Mouse (Mus musculus): ENCODE measurements around the gene B4galnt1.

Gene B4galnt1

GRCm38 (mm10) chr10:127208921-127209320, 43.9 kb downstream of the B4galnt1 start:
- DNase-seq (ENCODE audit: extremely low read depth, low read depth) = no peak

DNA sequence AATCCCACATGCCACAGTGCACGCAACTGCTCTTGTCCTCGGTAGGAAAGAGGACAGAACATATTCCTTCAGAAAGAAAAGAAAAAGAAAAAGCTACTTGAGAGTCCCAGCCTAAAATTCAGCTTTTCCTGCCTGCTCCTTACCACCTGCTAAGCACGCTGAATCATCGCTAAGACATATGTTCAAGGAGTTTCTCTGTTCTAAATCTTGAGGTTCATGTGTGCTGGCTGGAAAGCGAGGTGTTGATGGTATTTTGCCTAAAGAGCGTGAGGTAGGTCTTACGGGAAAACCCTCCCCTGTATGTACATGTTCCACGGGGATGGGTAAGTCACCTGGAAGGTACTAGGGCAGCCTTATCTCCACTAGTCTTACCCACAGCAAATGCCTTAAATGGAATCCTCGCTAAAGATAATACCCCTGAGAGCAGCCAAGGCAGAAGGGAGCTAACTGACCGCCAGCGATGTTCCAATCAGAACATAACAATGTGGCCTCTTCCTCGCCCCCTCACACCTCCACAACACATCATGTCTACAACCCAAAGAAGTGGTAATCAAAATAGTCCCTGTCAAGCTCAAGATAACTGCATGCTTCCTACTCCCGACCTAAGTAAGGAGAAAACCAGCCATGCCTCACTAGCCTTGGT, 45.0 kb downstream of the B4galnt1 start:
- no peak for DNase-seq (ENCODE audit: extremely low read depth, low read depth)

GRCm38 (mm10) chr10:127210961-127211405, 46.0 kb downstream of the B4galnt1 start:
- DNase-seq (ENCODE audit: extremely low read depth, low read depth) = no peak

DNA sequence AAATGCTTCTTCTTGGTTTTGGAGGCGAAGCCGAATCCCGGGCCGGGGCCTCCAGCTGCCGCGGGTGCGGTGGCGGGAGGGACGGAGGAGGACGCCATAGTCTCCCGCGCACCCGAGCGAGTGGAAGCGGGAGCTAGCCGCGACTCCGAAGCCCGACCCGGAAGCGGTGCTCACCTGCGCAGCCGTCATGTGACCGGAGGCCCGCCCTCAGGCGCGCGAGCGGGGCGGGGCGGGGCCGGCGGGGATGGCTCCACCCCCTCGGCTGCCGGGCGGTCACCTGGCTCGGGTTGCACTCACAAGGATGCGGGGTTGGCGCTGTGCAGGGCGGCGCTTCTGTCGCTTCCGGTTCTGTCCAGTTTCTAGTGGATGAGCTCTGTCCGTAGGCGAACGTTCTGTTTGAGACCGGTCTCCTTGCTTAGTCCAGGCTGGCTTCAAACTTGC, 46.4 kb downstream of the B4galnt1 start, which contains the start of gene Pip4k2c:
TSS of gene Pip4k2c (minus strand) at position 172 of the 441 bp plus-strand sequence.
- DNase-seq (ENCODE audit: extremely low read depth, low read depth) = no peak

GRCm38 (mm10) chr10:127213272-127213671, 48.2 kb downstream of the B4galnt1 start:
- DNase-seq (ENCODE audit: extremely low read depth, low read depth) = no peak

GRCm38 (mm10) chr10:127213704-127214421, 48.8 kb downstream of the B4galnt1 start:
- no peak for DNase-seq (ENCODE audit: extremely low read depth, low read depth)

GRCm38 (mm10) chr10:127214422-127214803, 49.4 kb downstream of the B4galnt1 start:
- DNase-seq (ENCODE audit: extremely low read depth, low read depth) = no peak

- no peak for DNase-seq (ENCODE audit: extremely low read depth, low read depth)
Observed at GRCm38 (mm10) chr10:127216456-127216855, 51.4 kb downstream of the B4galnt1 start.

DNA sequence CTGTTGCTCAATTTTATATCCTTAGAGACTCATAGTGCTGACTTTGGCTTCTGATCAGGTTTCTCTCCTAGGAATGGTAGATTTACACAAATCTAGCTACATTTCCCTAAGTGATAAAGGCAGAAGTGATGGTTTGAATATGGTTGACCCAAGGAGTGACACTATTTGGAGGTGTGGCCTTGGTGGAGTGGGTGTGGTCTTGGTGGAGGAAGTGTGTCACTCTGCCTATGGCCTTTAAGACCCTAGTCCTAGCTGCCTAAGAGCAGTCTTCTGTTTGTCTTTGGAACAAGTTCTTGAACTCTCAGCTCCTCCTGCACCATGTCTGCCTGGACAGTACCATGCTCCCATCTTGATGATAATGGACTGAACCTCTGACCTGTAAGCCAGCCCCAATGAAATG, 52.2 kb downstream of the B4galnt1 start:
- no peak for DNase-seq (ENCODE audit: extremely low read depth, low read depth)

- DNase-seq (ENCODE audit: extremely low read depth, low read depth) = no peak
Observed at GRCm38 (mm10) chr10:127218339-127218738, 53.3 kb downstream of the B4galnt1 start.

Data from MEL-GATA-1-ER (cell line).